Mouse (Mus musculus): ENCODE measurements at regions not wholly inside any gene's neighbourhood (a gene's known extent, or its start where the extent isn't known, plus 50 kb on each side); places are given as distances from the start of the nearest gene placed in this dataset.
A peak's percentile ranks its signal among the peaks of the same experiment; 100 is the strongest.
"Not testable (repeated sequence)": the region's sequence is repeated elsewhere in the genome, so short reads cannot be mapped to it uniquely, and the experiment has no call there.

GRCm38 (mm10) chr17:74138517-74138916 lies 90.8 kb upstream of the Srd5a2 start:
- DNase-seq, result not testable (repeated sequence)

- peak; percentile 16 for DNase-seq
Measured at GRCm38 (mm10) chr17:74134976-74135375, 87.3 kb upstream of the Srd5a2 start.

- no peak for DNase-seq
Measured at GRCm38 (mm10) chr17:74131534-74131933, 83.8 kb upstream of the Srd5a2 start.

- DNase-seq, result no peak
Measured at GRCm38 (mm10) chr17:74122944-74123343, 75.2 kb upstream of the Srd5a2 start.

GRCm38 (mm10) chr17:74120969-74121368 lies 73.3 kb upstream of the Srd5a2 start:
- DNase-seq, result no peak

Data from adrenal gland, postnatal 10 days (tissue).